8 mouse cellular contexts compared by ENCODE assay signal in genomic region chr8:89271381-89272355, GRCm38 (mm10).
A peak's percentile ranks its signal among the peaks of the same experiment; 100 is the strongest.
DNase-seq lines count a peak whose midpoint lies in the region; ATAC-seq and TF ChIP-seq lines count a peak whose summit lies in the region.

No protein-coding gene starts in this region.

- peak overlapping the region; percentile 48 for H3K4me3 ChIP-seq in kidney, adult 2 months (ENCODE audit: insufficient read depth, low read depth, low read length)
- H3K4me3 ChIP-seq in forebrain, embryonic 14.5 days (ENCODE audit: low read depth, low read length), result peak overlapping the region; percentile 19
- H3K4me3 ChIP-seq in liver, postnatal 0 days (ENCODE audit: low read depth, low read length), result peak overlapping the region; percentile 26

- no peak for DNase-seq in kidney, adult 2 months
- no peak for DNase-seq in kidney, postnatal 36 days
- peak; percentile 16 for DNase-seq in cerebellum, adult 11-12 months
- DNase-seq in forebrain, embryonic 14.5 days (ENCODE audit: low spot score), result peak; percentile 81
- DNase-seq in liver, postnatal 0 days, result no peak
- DNase-seq in ovary, adult 18-20 months (ENCODE audit: low spot score), result no peak
- no peak for DNase-seq in T-cell, adult 2 months (ENCODE audit: low spot score)

- no peaks in the 10 kb centered on the region for H3K36me3 ChIP-seq in kidney, adult 2 months (ENCODE audit: control insufficient read depth, insufficient read depth, low read length)
- H3K36me3 ChIP-seq in forebrain, embryonic 14.5 days (ENCODE audit: control insufficient read depth, insufficient read depth, low read length), result no peaks in the 10 kb centered on the region
- no peaks in the 10 kb centered on the region for H3K36me3 ChIP-seq in liver, postnatal 0 days (replicated peaks; ENCODE audit: insufficient read depth, low read length)

- no peak for TF ChIP-seq POLR2A in kidney, adult 2 months (IDR thresholded peaks at IDR 0.05; ENCODE audit: low read depth, low read length)

- peak overlapping the region; percentile 62 for H3K4me2 ChIP-seq in forebrain, embryonic 14.5 days (ENCODE audit: low read length)
- H3K4me2 ChIP-seq in liver, postnatal 0 days (ENCODE audit: low read depth, low read length), result peak overlapping the region; percentile 58

- whole genome bisulfite sequencing in kidney, adult 2 months, result 63% methylated on average over 22 of the region's 22 CpGs
- WGBS in forebrain, embryonic 14.5 days, result 3% methylated on average over 22 of the region's 22 CpGs
- 31% methylated on average over 22 of the region's 22 CpGs for WGBS in liver, postnatal 0 days (ENCODE audit: insufficient replicate concordance)

- peak; percentile 91 for ATAC-seq in forebrain, embryonic 14.5 days
- ATAC-seq in liver, postnatal 0 days, result peak; percentile 13; the same call in 1 of the 2 replicates
- no peak for ATAC-seq in frontal cortex, adult (ENCODE audit: low TSS enrichment)

- no peaks in the 10 kb centered on the region for H3K4me1 ChIP-seq in kidney, adult 2 months (ENCODE audit: control insufficient read depth, insufficient read depth, low read length)
- H3K4me1 ChIP-seq in forebrain, embryonic 14.5 days (ENCODE audit: control insufficient read depth, insufficient read depth, low read length), result peaks cover 13% of the 10 kb centered on the region
- H3K4me1 ChIP-seq in liver, postnatal 0 days (ENCODE audit: insufficient read depth), result no peaks in the 10 kb centered on the region

- no peaks in the 10 kb centered on the region for H3K27me3 ChIP-seq in kidney, adult 2 months (replicated peaks; ENCODE audit: control insufficient read depth, insufficient read depth, low read length)
- H3K27me3 ChIP-seq in forebrain, embryonic 14.5 days (replicated peaks; ENCODE audit: control insufficient read depth, insufficient read depth, low read length), result no peaks in the 10 kb centered on the region
- peaks cover 4% of the 10 kb centered on the region; the same call in 1 of the 2 replicates for H3K27me3 ChIP-seq in liver, postnatal 0 days (ENCODE audit: insufficient read depth, low read length)

- TF ChIP-seq CTCF in kidney, adult 2 months (conservative IDR thresholded peaks at IDR 0.05; ENCODE audit: insufficient read depth, insufficient read length, low read depth, low read length), result no peak
- TF ChIP-seq CTCF in liver, postnatal 0 days (IDR thresholded peaks at IDR 0.05; ENCODE audit: low read depth), result no peak

- peak overlapping the region; percentile 51 for H3K9ac ChIP-seq in forebrain, embryonic 14.5 days (ENCODE audit: low read length)
- H3K9ac ChIP-seq in liver, postnatal 0 days (replicated peaks), result no peak overlapping the region

- TF ChIP-seq EP300 in liver, postnatal 0 days (IDR thresholded peaks at IDR 0.05; ENCODE audit: low read depth), result no peak

- no peak overlapping the region for H3K27ac ChIP-seq in kidney, adult 2 months (ENCODE audit: insufficient read depth, low read depth, low read length)
- H3K27ac ChIP-seq in forebrain, embryonic 14.5 days (ENCODE audit: low read depth, low read length), result peak overlapping the region; percentile 76
- 0 out of 2 replicates have a peak overlapping the region, but pooled peaks have one; percentile 8 for H3K27ac ChIP-seq in liver, postnatal 0 days (ENCODE audit: low read depth)

- H3K9me3 ChIP-seq in forebrain, embryonic 14.5 days (replicated peaks; ENCODE audit: control insufficient read depth, low read length), result no peaks in the 10 kb centered on the region; the same call in 1 of the 2 replicates
- no peaks in the 10 kb centered on the region for H3K9me3 ChIP-seq in liver, postnatal 0 days (ENCODE audit: low read length)

Comparison
In these comparisons a context has a peak if more than half of its experiments do, and no peak if none do; other contexts are left out.
1. DNase-seq: peak in cerebellum, adult 11-12 months (single experiment) and forebrain, embryonic 14.5 days (single experiment); none in kidney, adult 2 months (single experiment), kidney, postnatal 36 days (0 of 2), liver, postnatal 0 days (single experiment), ovary, adult 18-20 months (single experiment) and T-cell, adult 2 months (single experiment).
2. Peak in every context shown above with its lines, with median percentiles within 50 percentile points of each other: H3K4me3 ChIP-seq.